Mouse (Mus musculus) heart, adult 2 months (tissue): ENCODE data around the gene Tnk2.
"Not testable (repeated sequence)": the region's sequence is repeated elsewhere in the genome, so short reads cannot be mapped to it uniquely, and the experiment has no call there.

Experiments
- CTCF ChIP-seq: fragments of 200-600 bp; IDR thresholded peaks from 2 replicates; pipeline ENCODE4 v1.8.1; 2022; ENCODE audit warnings: antibody characterized with exemption, mild to moderate bottlenecking, moderate library complexity
- EP300 ChIP-seq: fragments of 200-500 bp; IDR thresholded peaks from 2 replicates; pipeline ENCODE4 v1.6.1; 2011; ENCODE audit warnings: low read depth, low read length, control low read depth; ENCODE audit not compliant: insufficient read depth
- POLR2A ChIP-seq: fragments of 200-500 bp; IDR thresholded peaks from 2 replicates; pipeline ENCODE4 v1.6.1; 2011; ENCODE audit warnings: mild to moderate bottlenecking, low read depth, low read length, control low read depth; ENCODE audit not compliant: insufficient read depth

DNA sequence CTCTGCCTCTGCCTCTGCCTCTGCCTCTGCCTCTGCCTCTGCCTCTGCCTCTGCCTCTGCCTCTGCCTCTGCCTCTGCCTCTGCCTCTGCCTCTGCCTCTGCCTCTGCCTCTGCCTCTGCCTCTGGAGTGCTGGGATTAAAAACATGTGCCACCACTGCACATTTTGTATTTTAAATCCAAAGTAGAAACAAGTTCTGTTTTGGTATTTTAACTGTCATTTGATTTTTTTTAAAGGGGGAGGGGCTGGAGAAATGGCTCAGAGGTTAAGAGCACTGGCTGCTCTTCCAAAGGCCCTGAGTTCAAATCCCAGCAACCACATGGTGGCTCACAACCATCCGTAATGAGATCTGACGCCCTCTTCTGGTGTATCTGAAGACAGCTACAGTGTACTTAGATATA is 3.0 kb upstream of the Tnk2 start:
- 0 out of 2 replicates have a peak, but pooled peaks have one; percentile 8 for TF ChIP-seq CTCF
- not testable (repeated sequence) for TF ChIP-seq POLR2A, EP300
